Mouse (Mus musculus) lung, embryonic 14.5 days (tissue): ENCODE results near the gene Mief2. TPM values are rescaled to one million over a fixed set of nuclear protein-coding genes. Genes with fewer than 3 reads are reported as not detected.

Experiments used
- ATAC-seq: fragments of 200-750 bp; cut with Nextera tagmentation; 2 replicates; pipeline ENCODE4 v1.8.0; 2017; ENCODE audit warnings: mild to moderate bottlenecking, moderate TSS enrichment, moderate library complexity; ENCODE audit not compliant: insufficient read depth
- DNase-seq: peaks from one replicate; pipeline ENCODE4 v3.0.0-alpha.2; 2015
- H3K27ac ChIP-seq: fragments of 300-500 bp; sonication (generic); 2 replicates; pipeline ENCODE4 v1.5.1; 2014; ENCODE audit warnings: low read depth, mild to moderate bottlenecking, moderate library complexity
- H3K27me3 ChIP-seq: fragments of 300-500 bp; sonication (generic); 2 replicates; pipeline ENCODE4 v1.6.1; 2014; ENCODE audit warnings: low read length, control low read depth; ENCODE audit not compliant: insufficient read depth
- H3K36me3 ChIP-seq: fragments of 300-500 bp; sonication (generic); 2 replicates; pipeline ENCODE4 v1.6.1; 2014; ENCODE audit warnings: control low read depth; ENCODE audit not compliant: insufficient read depth
- H3K4me1 ChIP-seq: fragments of 300-500 bp; sonication (generic); 2 replicates; pipeline ENCODE4 v1.6.1; 2014; ENCODE audit warnings: antibody characterized with exemption, control low read depth; ENCODE audit not compliant: insufficient read depth
- H3K4me2 ChIP-seq: fragments of 300-500 bp; sonication (generic); 2 replicates; pipeline ENCODE4 v1.6.1; 2014; ENCODE audit warnings: mild to moderate bottlenecking
- H3K4me3 ChIP-seq: fragments of 300-500 bp; sonication (generic); 2 replicates; pipeline ENCODE4 v1.5.1; 2014; ENCODE audit warnings: low read depth, low read length
- H3K9ac ChIP-seq: fragments of 300-500 bp; sonication (generic); 2 replicates; pipeline ENCODE4 v1.6.1; 2014
- H3K9me3 ChIP-seq: fragments of 300-500 bp; sonication (generic); 2 replicates; pipeline ENCODE4 v1.6.1; 2016; ENCODE audit warnings: low read depth, low read length, control low read depth
- CTCF ChIP-seq: IDR thresholded peaks from 2 replicates; pipeline ENCODE4 v1.5.1; 2016; ENCODE audit warnings: antibody characterized with exemption, low read depth
- WGBS: fragments of 180-500 bp; shearing (Covaris S2); extraction: QIAGEN DNeasy Blood & Tissue Kit; methylation state at CpG from one replicate; pipeline ENCODE4 v1.1.7; 2014; 5-methylcytosine and 5-hydroxymethylcytosine counted together
- polyA plus RNA-seq: library from polyadenylated mRNA; unstranded; fragments of >200 nt; fragmentation: Nextera tagmentation; extraction: Ambion mirVana; gene quantifications from 2 replicates; pipeline ENCODE4 v1.2.1, GENCODE M21; 2014

Gene Mief2
- polyA plus RNA-seq, 1 experiment from 2014 or later = 15.3 TPM

DNA sequence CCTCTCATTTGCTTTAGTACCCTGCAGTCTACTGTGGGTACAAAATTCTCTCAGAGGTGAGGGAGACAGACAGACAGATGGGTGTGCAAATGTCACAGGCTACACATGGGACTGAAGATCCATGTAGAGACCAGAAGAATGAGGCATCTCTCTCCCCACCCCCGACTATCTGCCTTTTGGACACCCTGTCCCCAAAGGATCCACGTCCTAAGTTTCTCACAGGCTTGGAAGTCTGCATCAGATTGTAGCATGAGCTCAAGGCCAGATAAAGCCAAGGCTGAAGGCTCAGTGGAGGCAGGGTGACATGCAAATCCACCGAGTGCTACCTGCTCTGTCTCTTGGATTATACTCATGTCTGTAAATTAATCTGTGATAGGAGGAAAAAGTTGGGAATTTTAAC is 8.3 kb downstream of the Mief2 start:
- Histone ChIP-seq H3K9me3 (no peaks in the 10 kb centered on the region), H3K9ac (no peak overlapping the region), H3K36me3 (peaks cover 38% of the 10 kb centered on the region), H3K27ac (no peak overlapping the region), H3K4me1 (no peaks in the 10 kb centered on the region), H3K27me3 (no peaks in the 10 kb centered on the region), H3K4me3 (no peak overlapping the region), H3K4me2 (no peak overlapping the region)
- TF ChIP-seq CTCF = no peak
- DNase-seq = no peak
- 87% methylated on average over 3 of the region's 3 CpGs for WGBS
- ATAC-seq = no peak

DNA sequence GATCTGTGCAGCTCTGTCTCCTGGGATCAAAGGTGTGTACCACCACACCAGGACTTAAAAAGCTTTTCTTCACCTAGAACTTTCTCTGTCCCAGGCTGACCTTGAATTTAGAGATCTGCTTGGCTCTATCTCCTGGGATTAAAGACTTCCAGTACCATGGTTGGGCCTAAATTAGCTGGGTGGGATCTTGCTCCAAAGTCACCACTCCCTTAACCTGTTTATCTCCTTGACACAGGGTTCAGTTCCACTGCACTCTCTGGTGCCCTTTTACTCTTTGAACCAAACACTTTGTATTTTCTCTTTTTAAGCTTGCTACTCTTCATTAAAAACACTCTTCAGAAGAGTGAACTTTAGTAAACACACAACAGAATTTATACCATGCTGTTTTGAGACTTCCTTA is 9.3 kb downstream of the Mief2 start:
- no peak for DNase-seq
- H3K9ac ChIP-seq = no peak overlapping the region
- TF ChIP-seq CTCF = no peak
- H3K4me1 ChIP-seq = no peaks in the 10 kb centered on the region
- peaks cover 39% of the 10 kb centered on the region for H3K36me3 ChIP-seq
- no peak for ATAC-seq
- H3K9me3 ChIP-seq = no peaks in the 10 kb centered on the region
- H3K4me3 ChIP-seq = no peak overlapping the region
- no peak overlapping the region for H3K27ac ChIP-seq
- no peaks in the 10 kb centered on the region for H3K27me3 ChIP-seq
- H3K4me2 ChIP-seq = no peak overlapping the region

DNA sequence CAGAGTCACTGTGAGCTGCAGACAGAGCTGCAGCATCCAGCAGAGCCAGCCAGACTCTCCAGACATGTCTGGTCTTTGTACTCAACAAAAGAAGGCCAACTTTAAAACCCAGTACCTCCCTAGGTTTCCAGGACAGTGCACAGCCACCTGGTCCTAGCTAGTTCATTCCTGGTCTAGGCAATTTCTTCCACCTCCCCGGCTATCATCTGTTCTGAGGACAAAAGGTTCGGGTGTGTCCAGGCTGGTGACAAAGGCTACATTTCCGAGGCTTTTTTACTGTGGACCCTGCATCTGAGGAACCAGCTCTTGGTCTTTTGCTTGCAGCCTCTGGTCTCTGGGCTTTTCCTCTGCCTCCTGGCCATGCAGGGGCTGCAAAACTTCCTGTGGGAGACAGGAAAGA is 12.1 kb downstream of the Mief2 start:
- H3K4me2 ChIP-seq = no peak overlapping the region
- peaks cover 63% of the 10 kb centered on the region for H3K36me3 ChIP-seq
- ATAC-seq (no peak), DNase-seq (no peak)
- no peak overlapping the region for H3K9ac ChIP-seq
- H3K4me3 ChIP-seq = no peak overlapping the region
- no peak for TF ChIP-seq CTCF
- H3K27me3 ChIP-seq = no peaks in the 10 kb centered on the region
- WGBS = 93% methylated on average over 3 of the region's 3 CpGs
- no peaks in the 10 kb centered on the region for H3K9me3 ChIP-seq
- no peaks in the 10 kb centered on the region for H3K4me1 ChIP-seq
- H3K27ac ChIP-seq = no peak overlapping the region

DNA sequence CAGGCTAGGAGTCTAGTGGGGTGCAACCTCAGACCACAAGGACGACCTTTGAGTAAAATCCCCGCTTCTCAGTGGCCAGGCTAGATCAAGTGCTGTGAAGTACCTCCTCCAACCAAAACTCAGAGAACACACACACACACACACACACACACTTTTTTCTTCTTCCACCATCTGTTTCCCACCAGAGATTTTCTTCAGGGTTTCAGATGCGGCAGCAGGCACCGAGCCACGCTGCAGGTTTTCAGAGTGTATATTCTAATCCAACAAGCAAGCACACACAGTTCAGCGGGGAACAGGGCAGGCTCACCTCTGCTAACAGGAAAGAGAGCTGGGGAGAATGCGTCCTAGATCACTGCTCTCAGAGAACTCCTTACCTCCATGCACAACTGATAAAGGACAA is 27.4 kb downstream of the Mief2 start:
- no peak overlapping the region for H3K4me2 ChIP-seq
- no peak for ATAC-seq

DNA sequence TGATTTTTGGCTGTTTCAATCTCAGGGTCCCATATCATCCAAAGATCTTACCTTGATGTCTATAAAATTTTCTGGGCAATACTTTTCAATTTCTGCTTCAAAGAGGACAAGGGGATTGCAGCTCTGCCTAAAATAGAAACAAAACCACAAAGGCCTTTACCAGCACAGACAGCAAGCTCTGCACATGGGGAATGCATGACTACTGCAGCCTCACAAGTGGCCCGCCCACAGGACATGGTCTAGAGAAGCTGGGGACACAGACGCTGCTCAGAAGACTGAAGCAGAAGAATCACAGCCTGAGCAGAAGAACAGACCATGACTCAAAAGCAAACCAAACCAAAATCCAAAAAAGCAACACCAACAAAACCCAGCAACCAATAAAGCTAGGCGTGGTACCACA is 33.5 kb downstream of the Mief2 start:
- 92% methylated on average over 3 of the region's 3 CpGs for WGBS
- H3K27me3 ChIP-seq = no peaks in the 10 kb centered on the region
- DNase-seq = no peak
- no peak for TF ChIP-seq CTCF
- H3K4me2 ChIP-seq = no peak overlapping the region
- H3K4me1 ChIP-seq = no peaks in the 10 kb centered on the region
- ATAC-seq = no peak
- no peak overlapping the region for H3K4me3 ChIP-seq
- no peaks in the 10 kb centered on the region for H3K9me3 ChIP-seq
- H3K9ac ChIP-seq = no peak overlapping the region
- H3K36me3 ChIP-seq = peaks cover 51% of the 10 kb centered on the region
- no peak overlapping the region for H3K27ac ChIP-seq

More for the DNA sequence above, 27.4 kb downstream of the Mief2 start:
- no peak for TF ChIP-seq CTCF
- Histone ChIP-seq H3K36me3 (peaks cover 83% of the 10 kb centered on the region), H3K27ac (no peak overlapping the region), H3K9ac (no peak overlapping the region), H3K9me3 (no peaks in the 10 kb centered on the region), H3K4me1 (no peaks in the 10 kb centered on the region), H3K4me3 (no peak overlapping the region), H3K27me3 (no peaks in the 10 kb centered on the region)
- no peak for DNase-seq
- 87% methylated on average over 7 of the region's 7 CpGs for WGBS

DNA sequence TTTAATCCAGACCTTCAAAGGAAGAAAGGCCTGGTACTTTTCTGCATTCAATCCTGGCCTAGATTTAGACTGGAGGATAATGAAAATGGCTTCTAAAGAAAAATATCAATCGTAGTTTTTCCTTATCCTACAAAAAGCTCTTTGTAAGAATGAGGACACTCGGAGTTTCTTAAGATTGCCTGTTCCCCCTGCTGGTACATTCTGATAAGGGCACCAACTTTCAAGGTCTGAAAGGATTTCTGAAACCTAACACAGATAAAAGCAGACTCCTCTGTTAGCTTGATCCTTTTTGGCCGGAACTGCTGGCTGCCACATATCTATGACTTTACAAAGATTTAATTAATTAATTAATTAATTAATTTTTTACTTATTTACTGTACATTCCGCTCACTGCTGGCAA is 38.8 kb downstream of the Mief2 start:
- WGBS = 84% methylated on average over 4 of the region's 4 CpGs
- Histone ChIP-seq H3K4me3 (no peak overlapping the region), H3K9ac (no peak overlapping the region), H3K27ac (no peak overlapping the region), H3K4me1 (no peaks in the 10 kb centered on the region), H3K4me2 (no peak overlapping the region), H3K27me3 (no peaks in the 10 kb centered on the region), H3K36me3 (peaks cover 9% of the 10 kb centered on the region; the same call in 1 of the 2 replicates), H3K9me3 (no peaks in the 10 kb centered on the region)
- TF ChIP-seq CTCF = 0 out of 2 replicates have a peak, but pooled peaks have one; percentile 11
- ATAC-seq (no peak), DNase-seq (peak; percentile 12)

DNA sequence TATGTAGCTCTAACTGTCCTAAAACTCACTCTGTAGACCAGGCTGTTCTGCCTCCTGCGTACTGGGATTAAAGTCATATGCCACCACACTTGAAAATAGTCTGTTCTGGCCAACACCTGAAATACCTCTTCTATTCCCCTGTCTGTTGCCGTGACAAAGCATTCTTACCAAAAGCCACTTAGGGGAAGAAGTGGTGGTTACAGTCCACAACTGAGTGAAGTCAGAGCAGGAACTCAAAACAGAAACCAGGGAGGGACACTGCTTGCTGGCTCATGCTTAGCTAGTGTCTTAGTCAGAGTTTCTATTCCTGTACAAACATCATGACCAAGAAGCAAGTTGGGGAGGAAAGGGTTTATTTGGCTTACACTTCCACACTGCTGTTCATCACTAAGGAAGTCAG is 41.1 kb downstream of the Mief2 start:
- H3K27ac ChIP-seq = no peak overlapping the region
- H3K4me1 ChIP-seq = peaks cover 3% of the 10 kb centered on the region; the same call in 1 of the 2 replicates
- no peak for TF ChIP-seq CTCF
- WGBS = 80% methylated on average over 2 of the region's 2 CpGs
- no peaks in the 10 kb centered on the region for H3K27me3 ChIP-seq
- no peak overlapping the region for H3K4me3 ChIP-seq
- no peaks in the 10 kb centered on the region for H3K9me3 ChIP-seq
- no peak overlapping the region for H3K9ac ChIP-seq
- ATAC-seq (no peak), DNase-seq (no peak)
- H3K4me2 ChIP-seq = no peak overlapping the region
- H3K36me3 ChIP-seq = no peaks in the 10 kb centered on the region

DNA sequence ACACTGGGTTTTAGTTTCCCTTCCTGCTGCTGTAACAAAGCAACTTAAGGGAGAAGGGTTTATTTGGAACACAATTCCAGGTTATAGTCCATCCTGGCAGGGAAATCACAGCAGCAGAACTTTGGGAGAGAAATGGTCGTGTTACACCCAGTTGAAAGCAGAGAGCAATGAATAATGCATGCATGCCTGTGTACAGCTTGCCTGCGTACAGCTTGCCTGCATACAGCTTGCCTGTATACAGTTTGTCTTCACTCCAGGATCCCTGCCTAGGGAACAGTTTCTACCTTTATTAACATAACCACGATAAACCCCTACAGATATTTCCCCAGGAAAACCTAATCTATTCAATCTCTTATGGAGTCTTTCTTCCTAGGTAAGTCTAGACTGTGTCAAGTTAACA is 42.6 kb downstream of the Mief2 start:
- H3K4me3 ChIP-seq = no peak overlapping the region
- H3K4me1 ChIP-seq = peaks cover 8% of the 10 kb centered on the region
- no peak for DNase-seq
- no peak overlapping the region for H3K9ac ChIP-seq
- no peaks in the 10 kb centered on the region for H3K27me3 ChIP-seq
- H3K36me3 ChIP-seq = no peaks in the 10 kb centered on the region
- H3K4me2 ChIP-seq = no peak overlapping the region
- no peaks in the 10 kb centered on the region for H3K9me3 ChIP-seq
- TF ChIP-seq CTCF = no peak
- 87% methylated on average over 3 of the region's 3 CpGs for WGBS
- no peak for ATAC-seq
- H3K27ac ChIP-seq = no peak overlapping the region
